Mouse (Mus musculus) liver, embryonic 14.5 days (tissue): ENCODE results near the gene Gm8922. TPM values are rescaled to one million over a fixed set of nuclear protein-coding genes. Genes with fewer than 3 reads are reported as not detected.
"Not testable (repeated sequence)": the region's sequence is repeated elsewhere in the genome, so short reads cannot be mapped to it uniquely, and the experiment has no call there.

ENCODE experiments used
- ATAC-seq: fragments of 200-750 bp; cut with Nextera tagmentation; 2 replicates; pipeline ENCODE4 v1.8.0; 2017; ENCODE audit warnings: moderate number of reproducible peaks, mild to moderate bottlenecking, moderate library complexity; ENCODE audit not compliant: insufficient read depth
- DNase-seq, 3 experiments: peaks; one replicate each; pipeline ENCODE4 v3.0.0-alpha.2; 2012 to 2013; ENCODE audit warnings: low read depth in 3 of 3, low spot score in 3 of 3
- H3K27ac ChIP-seq: fragments of 300-500 bp; sonication (generic); 2 replicates; pipeline ENCODE4 v1.5.1; 2014; ENCODE audit warnings: moderate library complexity, mild to moderate bottlenecking, control low read depth, inconsistent platforms
- H3K27me3 ChIP-seq: fragments of 300-500 bp; sonication (generic); 2 replicates; pipeline ENCODE4 v1.6.1; 2014; ENCODE audit warnings: mild to moderate bottlenecking, low read length, moderate library complexity; ENCODE audit not compliant: control insufficient read depth, insufficient read depth
- H3K36me3 ChIP-seq: fragments of 300-500 bp; sonication (generic); replicated peaks from 2 replicates; pipeline ENCODE4 v1.6.1; 2014; ENCODE audit warnings: low read depth; ENCODE audit not compliant: control insufficient read depth, insufficient read depth
- H3K4me1 ChIP-seq, 2 experiments: fragments of 200-500 bp in 1 of 2; fragments of 300-500 bp in 1 of 2; sonication (generic) in 1 of 2; replicated peaks; 2 replicates each; pipeline ENCODE4 v1.6.1; 2012 to 2014; ENCODE audit warnings: antibody characterized with exemption in 1 of 2, inconsistent platforms in 1 of 2, low read length in 1 of 2; ENCODE audit not compliant: control insufficient read depth in 2 of 2, insufficient read depth in 2 of 2
- H3K4me2 ChIP-seq: fragments of 300-500 bp; sonication (generic); 2 replicates; pipeline ENCODE4 v1.6.1; 2014; ENCODE audit warnings: low read depth, mild to moderate bottlenecking, control low read depth, moderate library complexity
- H3K4me3 ChIP-seq, 2 experiments: fragments of 200-500 bp in 1 of 2; fragments of 300-500 bp in 1 of 2; sonication (generic) in 1 of 2; 2 replicates each; pipeline ENCODE4 v1.5.1; 2012 to 2014; ENCODE audit warnings: low read depth in 2 of 2, low read length in 2 of 2, mild to moderate bottlenecking in 2 of 2, control low read depth in 1 of 2, inconsistent platforms in 1 of 2, moderate library complexity in 1 of 2; ENCODE audit not compliant: insufficient read depth in 1 of 2
- H3K9ac ChIP-seq: fragments of 300-500 bp; sonication (generic); replicated peaks from 2 replicates; pipeline ENCODE4 v1.6.1; 2014; ENCODE audit warnings: mild to moderate bottlenecking, control low read depth, moderate library complexity
- H3K9me3 ChIP-seq: fragments of 300-500 bp; sonication (generic); 2 replicates; pipeline ENCODE4 v1.6.1; 2016; ENCODE audit warnings: low read length, mixed read lengths; ENCODE audit not compliant: control insufficient read depth
- WGBS: fragments of 180-500 bp; shearing (Covaris S2); extraction: QIAGEN DNeasy Blood & Tissue Kit; methylation state at CpG from one replicate; pipeline ENCODE4 v1.1.7; 2014; ENCODE audit not compliant: insufficient replicate concordance; 5-methylcytosine and 5-hydroxymethylcytosine counted together
- polyA plus RNA-seq, 2 experiments: library from polyadenylated mRNA; depleted of rRNA in 1 of 2; stranded (reverse) in 1 of 2; unstranded in 1 of 2; fragments of >200 nt; fragmentation: Nextera tagmentation in 1 of 2; extraction: Ambion mirVana in 1 of 2; gene quantifications; 2 replicates each; pipeline versions ENCODE4 v1.2.1 to v1.2.3; 2012 to 2014

The Gm8922 gene
- polyA plus RNA-seq (2012; rRNA removed) (not detected in 2 replicates), polyA plus RNA-seq (2014; fragmentation: Nextera tagmentation; extraction: Ambion mirVana) (not detected in 2 replicates)

- H3K27ac ChIP-seq, H3K4me1 ChIP-seq, H3K4me2 ChIP-seq, ATAC-seq, H3K27me3 ChIP-seq, H3K9me3 ChIP-seq, H3K9ac ChIP-seq, DNase-seq, H3K36me3 ChIP-seq, H3K4me3 ChIP-seq: not testable (repeated sequence)
- WGBS: no CpG with 5 or more reads among the region's 2 CpGs
Measured at GRCm38 (mm10) chr5:11681659-11682058, at the start of gene Gm8922. Gm8922 (plus strand) TSS chr5:11681959.

Other genes with a start within 250 kb of the Gm8922 start
- gene Gm8906, start 179.3 kb upstream of the Gm8922 start, polyA plus RNA-seq (2012; rRNA removed): not detected in 2 replicates
- not detected in 2 replicates for gene Gm8906, start 179.3 kb upstream of the Gm8922 start, polyA plus RNA-seq (2014; fragmentation: Nextera tagmentation; extraction: Ambion mirVana)
- gene Gm6460, start 87.0 kb upstream of the Gm8922 start, polyA plus RNA-seq (2012; rRNA removed): not detected in 2 replicates
- gene Gm6460, start 87.0 kb upstream of the Gm8922 start, polyA plus RNA-seq (2014; fragmentation: Nextera tagmentation; extraction: Ambion mirVana): not detected in 2 replicates
- gene Gm8926, start 88.6 kb downstream of the Gm8922 start, polyA plus RNA-seq (2012; rRNA removed): not detected in 2 replicates
- gene Gm8926, start 88.6 kb downstream of the Gm8922 start, polyA plus RNA-seq (2014; fragmentation: Nextera tagmentation; extraction: Ambion mirVana): not detected in 2 replicates
- gene Gm6465, start 163.6 kb downstream of the Gm8922 start, polyA plus RNA-seq (2012; rRNA removed): not detected in 2 replicates
- not detected in 2 replicates for gene Gm6465, start 163.6 kb downstream of the Gm8922 start, polyA plus RNA-seq (2014; fragmentation: Nextera tagmentation; extraction: Ambion mirVana)
- not detected in 2 replicates for gene 4933402N22Rik, start 236.1 kb downstream of the Gm8922 start, polyA plus RNA-seq (2012; rRNA removed)
- gene 4933402N22Rik, start 236.1 kb downstream of the Gm8922 start, polyA plus RNA-seq (2014; fragmentation: Nextera tagmentation; extraction: Ambion mirVana): not detected in 2 replicates